Mouse (Mus musculus) liver, adult 2 months (tissue): Measurements from ENCODE around the gene Galnt18. TPM values are rescaled to one million over a fixed set of nuclear protein-coding genes. Genes with fewer than 3 reads are reported as not detected.

Source experiments
- DNase-seq: peaks from one replicate; pipeline ENCODE4 v3.0.0-alpha.2; 2011; ENCODE audit warnings: low read depth, low spot score; ENCODE audit errors: extremely low read depth
- H3K27ac ChIP-seq: fragments of 200-500 bp; replicated peaks from 2 replicates; pipeline ENCODE4 v1.5.1; 2012; ENCODE audit warnings: low read depth, mild to moderate bottlenecking, control low read depth, inconsistent platforms, low read length; ENCODE audit not compliant: insufficient read depth
- H3K27me3 ChIP-seq: fragments of 200-500 bp; 2 replicates; pipeline ENCODE4 v1.6.1; 2012; ENCODE audit warnings: mild to moderate bottlenecking, moderate library complexity, low read length, inconsistent platforms; ENCODE audit not compliant: control insufficient read depth, insufficient read depth
- H3K36me3 ChIP-seq: fragments of 200-500 bp; 2 replicates; pipeline ENCODE4 v1.6.1; 2012; ENCODE audit warnings: low read length, inconsistent platforms; ENCODE audit not compliant: control insufficient read depth, insufficient read depth
- H3K4me1 ChIP-seq: fragments of 200-500 bp; 2 replicates; pipeline ENCODE4 v1.6.1; 2011; ENCODE audit warnings: low read length; ENCODE audit not compliant: control insufficient read depth, insufficient read depth
- H3K4me3 ChIP-seq: fragments of 200-500 bp; 2 replicates; pipeline ENCODE4 v1.5.1; 2011; ENCODE audit warnings: low read depth, mild to moderate bottlenecking, control low read depth, low read length, moderate library complexity; ENCODE audit not compliant: insufficient read depth
- H3K79me2 ChIP-seq: fragments of 200-500 bp; 2 replicates; pipeline ENCODE4 v1.6.1; 2012; ENCODE audit warnings: inconsistent platforms, mild to moderate bottlenecking, low read length, moderate library complexity; ENCODE audit not compliant: control insufficient read depth, insufficient read depth
- H3K9ac ChIP-seq: fragments of 200-500 bp; 2 replicates; pipeline ENCODE4 v1.6.1; 2012; ENCODE audit warnings: low read depth, mild to moderate bottlenecking, control low read depth, inconsistent platforms, low read length
- CTCF ChIP-seq: fragments of 200-500 bp; IDR thresholded peaks from 2 replicates; pipeline ENCODE4 v1.5.1; 2011; ENCODE audit warnings: low read depth, low read length, control low read depth
- POLR2A ChIP-seq: fragments of 200-500 bp; IDR thresholded peaks from 2 replicates; pipeline ENCODE4 v1.6.1; 2011; ENCODE audit warnings: low read length, control low read depth; ENCODE audit not compliant: insufficient read depth; ENCODE audit errors: extremely low read depth
- WGBS: fragments of 180-500 bp; shearing (Covaris S2); methylation state at CpG from one replicate; pipeline ENCODE4 v1.1.7; 2018; 5-methylcytosine and 5-hydroxymethylcytosine counted together
- polyA plus RNA-seq: library from polyadenylated mRNA; depleted of rRNA; stranded (reverse); fragments of >200 nt; gene quantifications from 2 replicates; pipeline ENCODE4 v1.2.3, GENCODE M21; 2012
- total RNA-seq: library from RNA; depleted of rRNA; stranded (reverse); fragments of >200 nt; gene quantifications from 2 replicates; pipeline ENCODE4 v1.2.3, GENCODE M21; 2014

The Galnt18 gene
- total and polyA plus RNA-seq, 2 experiments = 1.0 to 1.4 TPM

- Histone ChIP-seq H3K27me3 (no peaks in the 10 kb centered on the region), H3K4me3 (no peak overlapping the region), H3K4me1 (no peaks in the 10 kb centered on the region), H3K9ac (no peak overlapping the region), H3K79me2 (no peaks in the 10 kb centered on the region), H3K27ac (no peak overlapping the region), H3K36me3 (no peaks in the 10 kb centered on the region)
- no peak for DNase-seq
- TF ChIP-seq CTCF (no peak), POLR2A (no peak)
- 36% methylated on average over 3 of the region's 3 CpGs for WGBS
Measured at GRCm38 (mm10) chr7:111466121-111466520, 313.7 kb downstream of the Galnt18 start.

- H3K36me3 ChIP-seq = no peaks in the 10 kb centered on the region
- no peaks in the 10 kb centered on the region for H3K27me3 ChIP-seq
- no peaks in the 10 kb centered on the region for H3K79me2 ChIP-seq
- TF ChIP-seq CTCF = no peak
- no peak for TF ChIP-seq POLR2A
- no peaks in the 10 kb centered on the region for H3K4me1 ChIP-seq
- H3K9ac ChIP-seq = no peak overlapping the region
- 89% methylated on average over 4 of the region's 4 CpGs for WGBS
- DNase-seq = no peak
- H3K4me3 ChIP-seq = no peak overlapping the region
- H3K27ac ChIP-seq = no peak overlapping the region
Measured at GRCm38 (mm10) chr7:111459716-111460115, 320.1 kb downstream of the Galnt18 start.

- Histone ChIP-seq H3K27me3 (no peaks in the 10 kb centered on the region), H3K4me3 (no peak overlapping the region), H3K27ac (no peak overlapping the region), H3K36me3 (no peaks in the 10 kb centered on the region), H3K9ac (no peak overlapping the region), H3K4me1 (no peaks in the 10 kb centered on the region), H3K79me2 (no peaks in the 10 kb centered on the region)
- no peak for TF ChIP-seq CTCF
- TF ChIP-seq POLR2A = no peak
- no peak for DNase-seq
- 68% methylated on average over 3 of the region's 3 CpGs for WGBS
Measured at GRCm38 (mm10) chr7:111456007-111456406, 323.8 kb downstream of the Galnt18 start.

- H3K27ac ChIP-seq = no peak overlapping the region
- no peak overlapping the region for H3K4me3 ChIP-seq
- TF ChIP-seq CTCF = no peak
- TF ChIP-seq POLR2A = no peak
- H3K79me2 ChIP-seq = no peaks in the 10 kb centered on the region
- no peaks in the 10 kb centered on the region for H3K4me1 ChIP-seq
- no peak overlapping the region for H3K9ac ChIP-seq
- DNase-seq = no peak
- no peaks in the 10 kb centered on the region for H3K27me3 ChIP-seq
- no peaks in the 10 kb centered on the region for H3K36me3 ChIP-seq
- 88% methylated on average over 4 of the region's 4 CpGs for WGBS
Measured at GRCm38 (mm10) chr7:111455541-111455940, 324.2 kb downstream of the Galnt18 start.

- Histone ChIP-seq H3K4me1 (no peaks in the 10 kb centered on the region), H3K9ac (no peak overlapping the region), H3K36me3 (no peaks in the 10 kb centered on the region), H3K79me2 (no peaks in the 10 kb centered on the region), H3K27me3 (no peaks in the 10 kb centered on the region), H3K4me3 (no peak overlapping the region), H3K27ac (no peak overlapping the region)
- no peak for TF ChIP-seq POLR2A
- no peak for TF ChIP-seq CTCF
- no peak for DNase-seq
- WGBS = 85% methylated on average over 1 of the region's 1 CpGs
Measured at GRCm38 (mm10) chr7:111452000-111452399, 327.8 kb downstream of the Galnt18 start.

- Histone ChIP-seq H3K36me3 (no peaks in the 10 kb centered on the region), H3K4me3 (no peak overlapping the region), H3K79me2 (no peaks in the 10 kb centered on the region), H3K27ac (no peak overlapping the region), H3K4me1 (no peaks in the 10 kb centered on the region), H3K27me3 (no peaks in the 10 kb centered on the region), H3K9ac (no peak overlapping the region)
- no peak for DNase-seq
- WGBS = 61% methylated on average over 6 of the region's 6 CpGs
- no peak for TF ChIP-seq POLR2A
- no peak for TF ChIP-seq CTCF
Measured at GRCm38 (mm10) chr7:111450286-111451095, 329.3 kb downstream of the Galnt18 start.
